In the genomic region with DNA sequence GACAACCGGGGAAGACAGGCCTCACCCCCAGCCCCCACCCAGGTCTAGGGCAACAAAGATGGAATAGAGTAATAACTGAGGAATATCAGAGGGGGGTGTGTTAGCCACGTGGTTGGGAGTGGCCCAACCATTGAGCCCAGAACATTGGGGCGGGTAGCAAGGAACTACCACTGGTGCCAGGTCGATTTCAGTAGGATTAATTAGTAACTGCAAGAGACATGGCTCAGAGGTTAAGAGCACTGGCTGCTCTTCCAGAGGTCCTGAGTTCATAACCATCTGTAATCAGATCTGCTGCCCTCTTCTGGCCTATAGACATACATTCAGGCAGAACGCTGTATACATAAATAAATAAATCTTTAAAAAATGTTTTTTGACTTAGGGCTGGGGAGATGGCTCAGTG, we compare ENCODE assay signal across 1 mouse cellular context.
TF ChIP-seq lines count a peak whose summit lies in the region.

No protein-coding gene starts in this region.

TF ChIP-seq in MEL, 35 proteins besides CTCF, POLR2A, EP300 and RAD21 (continued from another document):
- TF ChIP-seq SIN3A (IDR thresholded peaks at IDR 0.05; ENCODE audit: low read length) (peak; percentile 46; the same call in 1 of the 2 replicates), TBP (IDR thresholded peaks at IDR 0.05; ENCODE audit: low read depth, low read length) (peak; percentile 43; the same call in 1 of the 2 replicates), MAX (IDR thresholded peaks at IDR 0.05; ENCODE audit: low read length) (no peak), MEF2A (IDR thresholded peaks at IDR 0.05; ENCODE audit: extremely low read depth, insufficient replicate concordance, low read depth, low read length, poor library complexity, severe bottlenecking) (no peak), TCF12 (IDR thresholded peaks at IDR 0.05; ENCODE audit: low read depth, low read length) (no peak), MAZ (IDR thresholded peaks at IDR 0.05; ENCODE audit: low read depth, low read length) (no peak), JUND (IDR thresholded peaks at IDR 0.05; ENCODE audit: low read depth, low read length) (no peak), ZKSCAN1 (IDR thresholded peaks at IDR 0.05; ENCODE audit: low read depth, low read length) (no peak), UBTF (IDR thresholded peaks at IDR 0.05; ENCODE audit: borderline replicate concordance, insufficient read depth, low read depth, low read length) (no peak), MYC (IDR thresholded peaks at IDR 0.05; ENCODE audit: low read depth, low read length) (0 out of 2 replicates have a peak, but pooled peaks have one; percentile 59), CHD1 (IDR thresholded peaks at IDR 0.05; ENCODE audit: low read depth, low read length) (no peak), POLR2AphosphoS5 (IDR thresholded peaks at IDR 0.05; ENCODE audit: borderline replicate concordance, low read depth, low read length) (no peak), MYB (IDR thresholded peaks at IDR 0.05; ENCODE audit: low read depth, low read length) (no peak), POLR2AphosphoS2 (IDR thresholded peaks at IDR 0.05; ENCODE audit: low read length) (no peak), RCOR1 (IDR thresholded peaks at IDR 0.05; ENCODE audit: low read depth, low read length) (no peak), MAFK (IDR thresholded peaks at IDR 0.05; ENCODE audit: borderline replicate concordance, low read depth, low read length) (no peak), ETS1 (IDR thresholded peaks at IDR 0.05; ENCODE audit: low read depth, low read length) (no peak), MXI1 (IDR thresholded peaks at IDR 0.05; ENCODE audit: low read depth, low read length) (peak; percentile 64; the same call in 1 of the 2 replicates), USF1 (IDR thresholded peaks at IDR 0.05; ENCODE audit: low read depth, low read length) (peak; percentile 58), USF2 (IDR thresholded peaks at IDR 0.05; ENCODE audit: borderline replicate concordance in 1 of 2, insufficient read depth in 1 of 2, low read depth in 1 of 2, low read length in 2 of 2) (no peak), NRF1 (IDR thresholded peaks at IDR 0.05; ENCODE audit: insufficient read depth, low read depth, low read length, poor library complexity, severe bottlenecking) (no peak), ZC3H11A (IDR thresholded peaks at IDR 0.05; ENCODE audit: low read depth, low read length) (peak; percentile 57), ELF1 (IDR thresholded peaks at IDR 0.05; ENCODE audit: low read depth, low read length) (no peak)
